18 mouse cellular contexts compared by ENCODE assay signal in genomic region chr17:70541816-70542215, GRCm38 (mm10).
"Had no signal": no experiment of that assay in that cellular context is flagged by ENCODE, and none has a peak within 500 bp of the region (broad histone marks: within the 10 kb centered on the region; RNA-seq: fewer than 3 reads in every experiment).

No protein-coding gene starts in this region.

- H3K4me3 ChIP-seq: midbrain, embryonic 10.5 days; midbrain, embryonic 13.5 days; myocyte; neural tube, embryonic 13.5 days; neural tube, embryonic 15.5 days had no signal

- H3K36me3 ChIP-seq: midbrain, embryonic 10.5 days; midbrain, embryonic 13.5 days; neural tube, embryonic 13.5 days; neural tube, embryonic 15.5 days had no signal

- DNase-seq: lung, adult 18-20 months; lung, embryonic 14.5 days; lung, postnatal 10 days; lung, postnatal 4 days; retina, postnatal 1 day; right cerebral cortex, adult 18-20 months; right cerebral cortex, postnatal 25 days; right cerebral cortex, postnatal 4 days; spleen, adult 18-20 months; thymus, adult 18-20 months; thymus, postnatal 14 days; thymus, postnatal 36 days had no signal

- H3K9ac ChIP-seq: lung, embryonic 14.5 days; midbrain, embryonic 13.5 days; neural tube, embryonic 13.5 days; neural tube, embryonic 15.5 days had no signal

- ATAC-seq: midbrain, embryonic 13.5 days; midbrain, embryonic 16.5 days had no signal

- H3K4me2 ChIP-seq: lung, embryonic 14.5 days; midbrain, embryonic 13.5 days; neural tube, embryonic 13.5 days; neural tube, embryonic 15.5 days had no signal

- H3K27me3 ChIP-seq: midbrain, embryonic 13.5 days; neural tube, embryonic 13.5 days; neural tube, embryonic 15.5 days had no signal

- H3K9me3 ChIP-seq: midbrain, embryonic 10.5 days; midbrain, embryonic 13.5 days; neural tube, embryonic 13.5 days; neural tube, embryonic 15.5 days had no signal

- H3K27ac ChIP-seq: midbrain, embryonic 10.5 days; midbrain, embryonic 13.5 days; neural tube, embryonic 13.5 days; neural tube, embryonic 15.5 days had no signal

- H3K4me1 ChIP-seq: midbrain, embryonic 10.5 days; midbrain, embryonic 13.5 days; neural tube, embryonic 13.5 days; neural tube, embryonic 15.5 days had no signal
